Comparison of ENCODE assay signal across 8 mouse cellular contexts in genomic region chr14:118474226-118475099, GRCm38 (mm10).
A peak's percentile ranks its signal among the peaks of the same experiment; 100 is the strongest.
DNase-seq lines count a peak whose midpoint lies in the region; ATAC-seq lines count a peak whose summit lies in the region.

No protein-coding gene starts in this region.

- H3K27ac ChIP-seq in heart, embryonic 10.5 days, result no peak overlapping the region
- no peak overlapping the region for H3K27ac ChIP-seq in neural tube, embryonic 15.5 days (replicated peaks)

- peak overlapping the region; percentile 51 for H3K9ac ChIP-seq in neural tube, embryonic 15.5 days (replicated peaks)

- peak; percentile 61; the same call in 1 of the 2 replicates for ATAC-seq in neural tube, embryonic 15.5 days (ENCODE audit: low FRiP score)
- ATAC-seq in cerebellum, adult (ENCODE audit: insufficient number of reproducible peaks, low FRiP score, low TSS enrichment), result no peak

- no peaks in the 10 kb centered on the region for H3K36me3 ChIP-seq in heart, embryonic 10.5 days
- no peaks in the 10 kb centered on the region for H3K36me3 ChIP-seq in neural tube, embryonic 15.5 days

- no peak for DNase-seq in heart, embryonic 10.5 days (ENCODE audit: low spot score)
- DNase-seq in heart, postnatal 36 days, result no peak
- DNase-seq in thymus, postnatal 0 days (ENCODE audit: low spot score), result peak; percentile 3
- no peak for DNase-seq in thymus, postnatal 4 days
- peak; percentile 12 to 25 for DNase-seq in layer of hippocampus, adult 8-10 months (ENCODE audit: low spot score in 2 of 2)
- DNase-seq in gastrocnemius, postnatal 36 days, result no peak

- WGBS in heart, embryonic 10.5 days, result 18% methylated on average over 26 of the region's 26 CpGs
- 16% methylated on average over 26 of the region's 26 CpGs for WGBS in neural tube, embryonic 15.5 days

- H3K4me1 ChIP-seq in heart, embryonic 10.5 days, result peaks cover 10% of the 10 kb centered on the region; the same call in 1 of the 2 replicates
- peaks cover 18% of the 10 kb centered on the region for H3K4me1 ChIP-seq in neural tube, embryonic 15.5 days

- H3K9me3 ChIP-seq in heart, embryonic 10.5 days, result no peaks in the 10 kb centered on the region
- H3K9me3 ChIP-seq in neural tube, embryonic 15.5 days (replicated peaks), result no peaks in the 10 kb centered on the region

- H3K27me3 ChIP-seq in heart, embryonic 10.5 days (ENCODE audit: insufficient read depth, poor library complexity, severe bottlenecking), result peaks cover 37% of the 10 kb centered on the region
- H3K27me3 ChIP-seq in neural tube, embryonic 15.5 days (replicated peaks), result peaks cover 19% of the 10 kb centered on the region

- H3K4me3 ChIP-seq in heart, embryonic 10.5 days, result peak overlapping the region; percentile 71
- peak overlapping the region; percentile 47 for H3K4me3 ChIP-seq in neural tube, embryonic 15.5 days (replicated peaks)

- H3K4me2 ChIP-seq in neural tube, embryonic 15.5 days, result peak overlapping the region; percentile 90

- intact Hi-C loops in heart, postnatal 36 days (cut with DNase I), result no loop called here
- intact Hi-C loops in gastrocnemius, postnatal 36 days (cut with DNase I), result no loop called here

Comparison
In these comparisons a context has a peak if more than half of its experiments do, and no peak if none do; other contexts are left out.
1. DNase-seq: peak in thymus, postnatal 0 days (single experiment) and layer of hippocampus, adult 8-10 months (2 of 2); none in heart, embryonic 10.5 days (single experiment), heart, postnatal 36 days (0 of 2), thymus, postnatal 4 days (single experiment) and gastrocnemius, postnatal 36 days (0 of 2).